In genomic region chr6:100803250-100803649, GRCm38 (mm10) we compare ENCODE assay signal across 19 mouse cellular contexts. TPM values are rescaled to one million over a fixed set of nuclear protein-coding genes. Genes with fewer than 3 reads are reported as not detected.
A peak's percentile ranks its signal among the peaks of the same experiment; 100 is the strongest.
DNase-seq lines count a peak whose midpoint lies in the region; ATAC-seq and TF ChIP-seq lines count a peak whose summit lies in the region.
"Had no signal": no experiment of that assay in that cellular context is flagged by ENCODE, and none has a peak within 500 bp of the region (broad histone marks: within the 10 kb centered on the region; RNA-seq: fewer than 3 reads in every experiment).

No protein-coding gene starts in this region.

- TF ChIP-seq EP300 in CH12.LX (IDR thresholded peaks at IDR 0.05; ENCODE audit: low read length): no peak

- in situ Hi-C loops in CH12.LX (cut with MboI; ENCODE audit: low pct_ligation_motif_present, low pct_unique_long_range_greater_than_20kb, low sequenced_read_pairs): no loop called here

- H3K27ac ChIP-seq in lung, embryonic 14.5 days (ENCODE audit: low read depth): no peak overlapping the region
- no peak overlapping the region for H3K27ac ChIP-seq in CH12.LX (ENCODE audit: insufficient read depth, low read depth)
- H3K27ac ChIP-seq in intestine, embryonic 16.5 days (ENCODE audit: low read length): no peak overlapping the region
- H3K27ac ChIP-seq: embryonic facial prominence, embryonic 10.5 days; forebrain, embryonic 13.5 days; heart, embryonic 10.5 days; hindbrain, embryonic 12.5 days had no signal

- no peak for TF ChIP-seq RAD21 in CH12.LX (IDR thresholded peaks at IDR 0.05; ENCODE audit: low read depth, low read length)

- DNase-seq in lung, embryonic 14.5 days: peak; percentile 8
- DNase-seq in lung, postnatal 14 days: no peak
- DNase-seq in CH12.LX (ENCODE audit: extremely low read depth): no peak
- DNase-seq in R1 (ENCODE audit: low read depth, low spot score): peak; percentile 21
- no peak for DNase-seq in adipocyte (ENCODE audit: low spot score)
- DNase-seq in frontal cortex, postnatal 10 days (ENCODE audit: low spot score in 2 of 2): no peak
- DNase-seq in adrenal gland, adult (ENCODE audit: inconsistent age in 2 of 2, low spot score in 1 of 2): no peak
- DNase-seq: cerebellum, adult 11 months; cerebellum, adult 9-10 months; cerebellum, postnatal 25 days; forebrain, postnatal 0 days had no signal

- TF ChIP-seq CTCF in lung, embryonic 14.5 days (IDR thresholded peaks at IDR 0.05; ENCODE audit: low read depth): no peak
- TF ChIP-seq CTCF in CH12.LX (conservative IDR thresholded peaks at IDR 0.05 in 1 of 2, IDR thresholded peaks at IDR 0.05 in 1 of 2; ENCODE audit: low read depth in 2 of 2, low read length in 2 of 2): no peak

- WGBS in lung, embryonic 14.5 days: 71% methylated on average over 3 of the region's 3 CpGs
- WGBS in intestine, embryonic 16.5 days: 63% methylated on average over 3 of the region's 3 CpGs

- no peak for TF ChIP-seq POLR2A in CH12.LX (IDR thresholded peaks at IDR 0.05; ENCODE audit: low read depth, low read length)

- H3K4me2 ChIP-seq in lung, embryonic 14.5 days: no peak overlapping the region
- no peak overlapping the region for H3K4me2 ChIP-seq in CH12.LX (ENCODE audit: insufficient read depth, low read depth, poor library complexity, severe bottlenecking)
- no peak overlapping the region for H3K4me2 ChIP-seq in intestine, embryonic 16.5 days (ENCODE audit: low read depth, low read length)
- H3K4me2 ChIP-seq: forebrain, embryonic 13.5 days; hindbrain, embryonic 12.5 days had no signal

- no peaks in the 10 kb centered on the region for H3K27me3 ChIP-seq in lung, embryonic 14.5 days (ENCODE audit: insufficient read depth, low read length)
- H3K27me3 ChIP-seq in CH12.LX (replicated peaks): peaks cover 2% of the 10 kb centered on the region
- H3K27me3 ChIP-seq in intestine, embryonic 16.5 days (replicated peaks; ENCODE audit: control insufficient read depth, insufficient read depth, low read length): no peaks in the 10 kb centered on the region
- H3K27me3 ChIP-seq: forebrain, embryonic 13.5 days; hindbrain, embryonic 12.5 days; Patski had no signal

- H3K4me3 ChIP-seq in lung, embryonic 14.5 days (ENCODE audit: low read depth, low read length): no peak overlapping the region
- no peak overlapping the region for H3K4me3 ChIP-seq in CH12.LX (replicated peaks in 1 of 3; ENCODE audit: low read depth in 2 of 3, low read length in 2 of 3, poor library complexity in 1 of 3)
- H3K4me3 ChIP-seq in intestine, embryonic 16.5 days (ENCODE audit: low read length): no peak overlapping the region
- H3K4me3 ChIP-seq: embryonic facial prominence, embryonic 10.5 days; forebrain, embryonic 13.5 days; gastrocnemius, adult 2 months; heart, embryonic 10.5 days; hindbrain, embryonic 12.5 days had no signal

- no peaks in the 10 kb centered on the region for H3K9me3 ChIP-seq in lung, embryonic 14.5 days (ENCODE audit: low read depth, low read length)
- peaks cover 2% of the 10 kb centered on the region for H3K9me3 ChIP-seq in CH12.LX (replicated peaks; ENCODE audit: low read length)
- H3K9me3 ChIP-seq in intestine, embryonic 16.5 days (ENCODE audit: control insufficient read depth, low read length): no peaks in the 10 kb centered on the region
- H3K9me3 ChIP-seq: embryonic facial prominence, embryonic 10.5 days; forebrain, embryonic 13.5 days; heart, embryonic 10.5 days; hindbrain, embryonic 12.5 days had no signal

- H3K9ac ChIP-seq in lung, embryonic 14.5 days: no peak overlapping the region
- H3K9ac ChIP-seq in CH12.LX (ENCODE audit: insufficient read depth, low read depth): no peak overlapping the region
- no peak overlapping the region for H3K9ac ChIP-seq in intestine, embryonic 16.5 days (ENCODE audit: low read depth, low read length)
- H3K9ac ChIP-seq: forebrain, embryonic 13.5 days; forebrain, postnatal 0 days; hindbrain, embryonic 12.5 days had no signal

- dilution Hi-C loops in CH12.LX (cut with MboI; ENCODE audit: extremely low pct_ligation_motif_present, extremely low pct_unique_long_range_greater_than_20kb, low sequenced_read_pairs): no loop called here

- ATAC-seq in lung, embryonic 14.5 days (ENCODE audit: insufficient read depth): no peak
- 0 out of 2 replicates have a peak, but pooled peaks have one; percentile 29 for ATAC-seq in intestine, embryonic 16.5 days
- ATAC-seq: forebrain, embryonic 13.5 days; forebrain, postnatal 0 days; inflammation-experienced regulatory T-cells, adult 6 months; Patski had no signal

- no peaks in the 10 kb centered on the region for H3K36me3 ChIP-seq in lung, embryonic 14.5 days (ENCODE audit: insufficient read depth)
- H3K36me3 ChIP-seq in CH12.LX (replicated peaks in 1 of 2; ENCODE audit: control insufficient read depth in 1 of 2, insufficient read depth in 1 of 2, low read length in 1 of 2): no peaks in the 10 kb centered on the region
- no peaks in the 10 kb centered on the region for H3K36me3 ChIP-seq in intestine, embryonic 16.5 days (ENCODE audit: control insufficient read depth, insufficient read depth, low read length)
- H3K36me3 ChIP-seq: embryonic facial prominence, embryonic 10.5 days; heart, embryonic 10.5 days; hindbrain, embryonic 12.5 days had no signal

- no peaks in the 10 kb centered on the region for H3K4me1 ChIP-seq in lung, embryonic 14.5 days (ENCODE audit: insufficient read depth)
- peaks cover 29 to 61% of the 10 kb centered on the region in 2 experiments for H3K4me1 ChIP-seq in CH12.LX (ENCODE audit: control insufficient read depth in 1 of 2, insufficient read depth in 2 of 2)
- no peaks in the 10 kb centered on the region for H3K4me1 ChIP-seq in intestine, embryonic 16.5 days (ENCODE audit: control insufficient read depth, insufficient read depth, low read length)
- H3K4me1 ChIP-seq: heart, embryonic 10.5 days; hindbrain, embryonic 12.5 days had no signal

- H3K79me2 ChIP-seq in CH12.LX (replicated peaks; ENCODE audit: control insufficient read depth, extremely low read depth, insufficient read depth, poor library complexity, severe bottlenecking): no peaks in the 10 kb centered on the region

TF ChIP-seq in CH12.LX, 34 proteins besides CTCF, POLR2A, EP300 and RAD21:
- TF ChIP-seq ZKSCAN1 (IDR thresholded peaks at IDR 0.05; ENCODE audit: borderline replicate concordance, low read depth, low read length) (no peak), USF1 (IDR thresholded peaks at IDR 0.05; ENCODE audit: low read depth, low read length) (no peak), RCOR1 (conservative IDR thresholded peaks at IDR 0.05; ENCODE audit: low read depth, low read length) (no peak), ZNF384 (IDR thresholded peaks at IDR 0.05; ENCODE audit: low read depth, low read length) (peak; percentile 88)

RNA-seq across cellular contexts. Expression of gene Ppp4r2, which starts 30.2 kb away (rescaled TPM):
- polyA plus RNA-seq in lung, embryonic 14.5 days (2014; fragmentation: Nextera tagmentation; extraction: Ambion mirVana): 31.8 and 33.9 TPM in 2 replicates
- total RNA-seq in CH12.LX (2012; rRNA removed): 53.3 and 60.1 TPM in 2 replicates
- 134 and 144 TPM in 2 replicates for total RNA-seq in CH12.LX (2014; rRNA removed)
- 112 and 115 TPM in 2 replicates for polyA plus RNA-seq in CH12.LX (2012; ENCODE audit: insufficient read length, low read depth)
- polyA plus RNA-seq in intestine, embryonic 16.5 days (2015; fragmentation: Nextera tagmentation; extraction: Ambion mirVana): 8.1 and 8.7 TPM in 2 replicates

Comparison
In these comparisons a context has a peak if more than half of its experiments do, and no peak if none do; other contexts are left out.
1. DNase-seq: peak in lung, embryonic 14.5 days (single experiment) and R1 (single experiment); none in lung, postnatal 14 days (single experiment), CH12.LX (single experiment), adipocyte (single experiment), frontal cortex, postnatal 10 days (0 of 2) and adrenal gland, adult (0 of 2).